In genomic region chr13:113489951-113490822, GRCm38 (mm10) we compare ENCODE assay signal across 17 mouse cellular contexts.
DNase-seq lines count a peak whose midpoint lies in the region; ATAC-seq and TF ChIP-seq lines count a peak whose summit lies in the region.
"Had no signal": no experiment of that assay in that cellular context is flagged by ENCODE, and none has a peak within 500 bp of the region (broad histone marks: within the 10 kb centered on the region; RNA-seq: fewer than 3 reads in every experiment).

No protein-coding gene starts in this region.

- no peaks in the 10 kb centered on the region for H3K4me1 ChIP-seq in liver, postnatal 0 days (ENCODE audit: insufficient read depth)
- H3K4me1 ChIP-seq in liver, embryonic 12.5 days = no peaks in the 10 kb centered on the region
- H3K4me1 ChIP-seq in forebrain, embryonic 11.5 days (replicated peaks; ENCODE audit: control insufficient read depth, insufficient read depth, low read length) = no peaks in the 10 kb centered on the region
- H3K4me1 ChIP-seq: forebrain, embryonic 13.5 days; hindbrain, embryonic 10.5 days had no signal

- 0 out of 2 replicates have a peak, but pooled peaks have one; percentile 18 for ATAC-seq in liver, postnatal 0 days
- ATAC-seq in liver, embryonic 12.5 days = no peak
- ATAC-seq in neutrophil, adult 5-6 weeks (ENCODE audit: extremely low read depth, insufficient number of reproducible peaks, low FRiP score, poor library complexity, severe bottlenecking) = peak; percentile 64
- ATAC-seq in forebrain, embryonic 11.5 days (replicated peaks; ENCODE audit: low FRiP score) = no peak
- ATAC-seq: forebrain, embryonic 13.5 days; intestine, embryonic 16.5 days had no signal

- TF ChIP-seq EP300 in liver, postnatal 0 days (IDR thresholded peaks at IDR 0.05; ENCODE audit: low read depth) = no peak

- no peaks in the 10 kb centered on the region for H3K27me3 ChIP-seq in liver, postnatal 0 days (ENCODE audit: insufficient read depth, low read length)
- H3K27me3 ChIP-seq in liver, embryonic 12.5 days (replicated peaks) = no peaks in the 10 kb centered on the region
- no peaks in the 10 kb centered on the region for H3K27me3 ChIP-seq in forebrain, embryonic 11.5 days (ENCODE audit: control insufficient read depth, insufficient read depth, low read length)
- H3K27me3 ChIP-seq: forebrain, embryonic 13.5 days; limb, embryonic 13.5 days had no signal

- H3K9ac ChIP-seq in liver, postnatal 0 days (replicated peaks) = no peak overlapping the region
- H3K9ac ChIP-seq in liver, embryonic 12.5 days = no peak overlapping the region
- no peak overlapping the region for H3K9ac ChIP-seq in forebrain, embryonic 11.5 days (ENCODE audit: low read length)
- H3K9ac ChIP-seq: forebrain, embryonic 13.5 days; limb, embryonic 13.5 days had no signal

- no peak overlapping the region for H3K4me2 ChIP-seq in liver, postnatal 0 days (ENCODE audit: low read depth, low read length)
- no peak overlapping the region for H3K4me2 ChIP-seq in liver, embryonic 12.5 days
- no peak overlapping the region for H3K4me2 ChIP-seq in forebrain, embryonic 11.5 days (ENCODE audit: low read depth, low read length, severe bottlenecking)
- H3K4me2 ChIP-seq: forebrain, embryonic 13.5 days; limb, embryonic 13.5 days had no signal

- H3K4me3 ChIP-seq in gastrocnemius, adult 2 months = peak overlapping the region; percentile 15; the same call in 1 of the 2 replicates
- H3K4me3 ChIP-seq in liver, postnatal 0 days (ENCODE audit: low read depth, low read length) = no peak overlapping the region
- no peak overlapping the region for H3K4me3 ChIP-seq in liver, embryonic 12.5 days
- no peak overlapping the region for H3K4me3 ChIP-seq in forebrain, embryonic 11.5 days (ENCODE audit: low read depth, low read length)
- H3K4me3 ChIP-seq: forebrain, embryonic 13.5 days; hindbrain, embryonic 10.5 days; limb, embryonic 13.5 days had no signal

- DNase-seq in gastrocnemius, adult 2 months = peak; percentile 20
- no peak for DNase-seq in gastrocnemius, postnatal 10 days
- no peak for DNase-seq in liver, postnatal 0 days
- DNase-seq in fat pad, adult 2 months (ENCODE audit: extremely low read depth, low read depth, low spot score) = peak; percentile 11
- no peak for DNase-seq in layer of hippocampus, postnatal 10 days (ENCODE audit: low spot score in 2 of 2)
- DNase-seq in forebrain, embryonic 11.5 days (ENCODE audit: low spot score) = no peak
- DNase-seq: cerebellum, adult 9-11 months; kidney, postnatal 36 days; midbrain, embryonic 14.5 days; right cerebral cortex, adult 18-20 months; thymus, adult 2 months had no signal

- intact Hi-C loops in gastrocnemius, adult 2 months (cut with DNase I) = loop anchor here (10.0 kb wide), 2 partner anchors 125 to 135 kb away; partner anchors contain the start of gene Snx18

- no peaks in the 10 kb centered on the region for H3K36me3 ChIP-seq in liver, postnatal 0 days (replicated peaks; ENCODE audit: insufficient read depth, low read length)
- no peaks in the 10 kb centered on the region for H3K36me3 ChIP-seq in liver, embryonic 12.5 days
- no peaks in the 10 kb centered on the region for H3K36me3 ChIP-seq in forebrain, embryonic 11.5 days (ENCODE audit: control insufficient read depth, insufficient read depth, low read length)
- H3K36me3 ChIP-seq: hindbrain, embryonic 10.5 days; limb, embryonic 13.5 days had no signal

- no peak for TF ChIP-seq CTCF in gastrocnemius, adult 2 months (IDR thresholded peaks at IDR 0.05)
- no peak for TF ChIP-seq CTCF in liver, postnatal 0 days (IDR thresholded peaks at IDR 0.05; ENCODE audit: low read depth)

- WGBS in liver, postnatal 0 days (ENCODE audit: insufficient replicate concordance) = 49% methylated on average over 6 of the region's 6 CpGs
- WGBS in liver, embryonic 12.5 days (ENCODE audit: insufficient replicate concordance) = 40% methylated on average over 6 of the region's 6 CpGs
- WGBS in forebrain, embryonic 11.5 days = 87% methylated on average over 6 of the region's 6 CpGs

- 0 out of 2 replicates have a peak, but pooled peaks cover 2% of the 10 kb centered on the region for H3K9me3 ChIP-seq in liver, postnatal 0 days (ENCODE audit: low read length)
- H3K9me3 ChIP-seq in liver, embryonic 12.5 days (replicated peaks) = no peaks in the 10 kb centered on the region
- H3K9me3 ChIP-seq in forebrain, embryonic 11.5 days (ENCODE audit: control insufficient read depth, low read length) = no peaks in the 10 kb centered on the region
- H3K9me3 ChIP-seq: forebrain, embryonic 13.5 days had no signal

- peak overlapping the region; percentile 75 for H3K27ac ChIP-seq in gastrocnemius, adult 2 months
- H3K27ac ChIP-seq in liver, postnatal 0 days (ENCODE audit: low read depth) = no peak overlapping the region
- no peak overlapping the region for H3K27ac ChIP-seq in liver, embryonic 12.5 days
- H3K27ac ChIP-seq in forebrain, embryonic 11.5 days (ENCODE audit: low read depth, low read length) = no peak overlapping the region
- H3K27ac ChIP-seq: forebrain, embryonic 13.5 days; hindbrain, embryonic 10.5 days; limb, embryonic 13.5 days had no signal

Comparison
In these comparisons a context has a peak if more than half of its experiments do, and no peak if none do; other contexts are left out.
1. DNase-seq: peak in gastrocnemius, adult 2 months (single experiment) and fat pad, adult 2 months (single experiment); none in gastrocnemius, postnatal 10 days (single experiment), liver, postnatal 0 days (single experiment), layer of hippocampus, postnatal 10 days (0 of 2) and forebrain, embryonic 11.5 days (single experiment).
2. ATAC-seq: peak in liver, postnatal 0 days (single experiment) and neutrophil, adult 5-6 weeks (single experiment); none in liver, embryonic 12.5 days (single experiment) and forebrain, embryonic 11.5 days (single experiment).